Mouse (Mus musculus): ENCODE measurements around the gene Rab44. TPM values are rescaled to one million over a fixed set of nuclear protein-coding genes. Genes with fewer than 3 reads are reported as not detected.

The Rab44 gene
- polyA plus RNA-seq, 1 experiment from 2014 or later, result 0.39 TPM

DNA sequence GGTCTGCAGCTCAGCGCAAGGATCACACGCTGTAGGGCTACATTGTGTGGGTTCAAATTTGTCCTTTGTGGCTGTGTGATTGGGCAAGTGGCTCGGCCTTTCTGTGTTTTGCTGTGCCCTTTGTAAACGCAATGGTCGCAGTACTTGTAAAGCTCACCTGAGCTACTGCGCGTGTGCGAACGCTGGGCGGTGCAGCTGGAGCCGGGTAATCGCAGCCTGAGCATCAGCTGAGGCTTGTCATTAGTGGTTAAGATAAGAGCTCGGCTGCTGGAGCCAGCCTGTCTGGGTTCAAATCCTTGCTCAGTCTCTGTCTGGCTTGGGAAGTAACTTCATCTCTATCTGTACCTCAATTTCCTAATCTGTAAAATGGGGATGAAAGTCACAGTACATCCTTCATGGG is 39.9 kb upstream of the Rab44 start:
- H3K36me3 ChIP-seq (ENCODE audit: control insufficient read depth, insufficient read depth, low read length), result no peaks in the 10 kb centered on the region
- 80% methylated on average over 13 of the region's 13 CpGs for WGBS
- ATAC-seq (ENCODE audit: low FRiP score, low TSS enrichment), result no peak
- H3K4me1 ChIP-seq (ENCODE audit: control insufficient read depth, insufficient read depth, low read length), result peaks cover 37% of the 10 kb centered on the region
- no peak overlapping the region for H3K4me3 ChIP-seq (ENCODE audit: low read length)
- H3K9me3 ChIP-seq (ENCODE audit: control insufficient read depth, low read length), result no peaks in the 10 kb centered on the region
- no peak overlapping the region for H3K4me2 ChIP-seq (replicated peaks; ENCODE audit: low read depth, low read length)
- H3K27ac ChIP-seq (ENCODE audit: low read depth, low read length), result no peak overlapping the region
- no peaks in the 10 kb centered on the region for H3K27me3 ChIP-seq (ENCODE audit: control insufficient read depth, insufficient read depth, low read length)
- no peak overlapping the region for H3K9ac ChIP-seq (ENCODE audit: low read depth, low read length)

DNA sequence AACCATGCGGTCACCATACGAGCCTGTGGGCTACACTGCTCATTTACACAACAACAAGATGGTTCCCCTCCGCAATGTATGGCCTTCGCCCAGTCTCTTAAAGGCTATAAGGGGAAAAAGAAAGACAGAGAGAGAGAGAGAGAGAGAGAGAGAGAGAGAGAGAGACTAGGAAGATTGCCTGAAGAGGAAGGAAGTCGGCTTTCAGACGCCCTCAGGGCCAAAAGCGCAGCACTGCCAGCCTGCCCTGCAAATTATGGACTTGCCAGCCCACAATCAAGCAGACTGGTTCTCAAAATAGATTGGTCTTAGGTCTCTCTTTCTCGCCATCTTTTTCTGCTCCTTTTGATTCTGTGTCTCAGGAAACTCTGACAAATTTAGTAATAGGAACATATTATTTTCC is 37.7 kb upstream of the Rab44 start:
- Histone ChIP-seq H3K4me1 (ENCODE audit: control insufficient read depth, insufficient read depth, low read length) (peaks cover 27% of the 10 kb centered on the region; the same call in 1 of the 2 replicates), H3K4me3 (ENCODE audit: low read length) (no peak overlapping the region), H3K27ac (ENCODE audit: low read depth, low read length) (no peak overlapping the region), H3K27me3 (ENCODE audit: control insufficient read depth, insufficient read depth, low read length) (peaks cover 1% of the 10 kb centered on the region; the same call in 1 of the 2 replicates), H3K36me3 (ENCODE audit: control insufficient read depth, insufficient read depth, low read length) (no peaks in the 10 kb centered on the region), H3K9me3 (ENCODE audit: control insufficient read depth, low read length) (no peaks in the 10 kb centered on the region), H3K9ac (ENCODE audit: low read depth, low read length) (no peak overlapping the region), H3K4me2 (replicated peaks; ENCODE audit: low read depth, low read length) (no peak overlapping the region)
- WGBS, result 90% methylated on average over 8 of the region's 8 CpGs
- ATAC-seq (ENCODE audit: low FRiP score, low TSS enrichment), result no peak

DNA sequence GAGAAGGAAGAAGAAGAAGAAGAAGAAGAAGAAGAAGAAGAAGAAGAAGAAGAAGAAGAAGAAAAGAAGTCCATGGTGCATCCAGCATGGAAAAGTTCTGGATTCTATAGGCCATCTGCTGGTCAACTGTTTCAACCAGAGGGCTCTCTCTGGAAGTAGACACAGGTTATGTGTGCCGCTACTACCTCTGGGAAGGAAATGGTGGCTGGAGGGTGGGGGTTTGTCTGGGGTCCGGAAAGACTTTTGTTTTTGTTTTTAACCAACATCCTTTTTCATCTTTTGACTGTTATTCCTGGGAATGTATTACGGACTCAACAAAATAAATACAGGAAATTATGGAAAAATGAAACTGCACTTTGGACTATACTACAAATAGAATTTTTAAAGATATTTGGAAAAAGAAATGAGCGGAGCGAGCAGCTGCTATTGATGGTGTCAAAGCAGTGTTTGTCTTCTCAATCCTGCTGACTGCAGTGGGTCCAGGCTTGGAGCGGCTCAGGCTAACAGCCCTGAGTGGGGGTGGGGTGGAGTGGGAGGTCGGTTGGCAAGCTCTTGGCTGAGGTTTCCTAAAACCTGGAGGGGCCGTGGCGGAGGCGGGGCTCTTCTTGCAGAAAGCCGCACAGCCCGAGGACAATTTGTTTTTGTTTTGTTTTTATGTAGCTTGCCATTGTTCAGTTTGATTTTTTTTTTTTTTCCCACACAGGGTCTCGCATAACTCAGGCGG is 36.0 kb upstream of the Rab44 start:
- Histone ChIP-seq H3K9ac (ENCODE audit: low read depth, low read length) (peak overlapping the region; percentile 8; the same call in 1 of the 2 replicates), H3K4me1 (ENCODE audit: control insufficient read depth, insufficient read depth, low read length) (peaks cover 19% of the 10 kb centered on the region; the same call in 1 of the 2 replicates), H3K27me3 (ENCODE audit: control insufficient read depth, insufficient read depth, low read length) (peaks cover 9% of the 10 kb centered on the region; the same call in 1 of the 2 replicates), H3K4me2 (replicated peaks; ENCODE audit: low read depth, low read length) (peak overlapping the region; percentile 42), H3K4me3 (ENCODE audit: low read length) (peak overlapping the region; percentile 22), H3K36me3 (ENCODE audit: control insufficient read depth, insufficient read depth, low read length) (no peaks in the 10 kb centered on the region), H3K9me3 (ENCODE audit: control insufficient read depth, low read length) (no peaks in the 10 kb centered on the region), H3K27ac (ENCODE audit: low read depth, low read length) (no peak overlapping the region)
- 19% methylated on average over 14 of the region's 14 CpGs for WGBS
- no peak for ATAC-seq (ENCODE audit: low FRiP score, low TSS enrichment)

DNA sequence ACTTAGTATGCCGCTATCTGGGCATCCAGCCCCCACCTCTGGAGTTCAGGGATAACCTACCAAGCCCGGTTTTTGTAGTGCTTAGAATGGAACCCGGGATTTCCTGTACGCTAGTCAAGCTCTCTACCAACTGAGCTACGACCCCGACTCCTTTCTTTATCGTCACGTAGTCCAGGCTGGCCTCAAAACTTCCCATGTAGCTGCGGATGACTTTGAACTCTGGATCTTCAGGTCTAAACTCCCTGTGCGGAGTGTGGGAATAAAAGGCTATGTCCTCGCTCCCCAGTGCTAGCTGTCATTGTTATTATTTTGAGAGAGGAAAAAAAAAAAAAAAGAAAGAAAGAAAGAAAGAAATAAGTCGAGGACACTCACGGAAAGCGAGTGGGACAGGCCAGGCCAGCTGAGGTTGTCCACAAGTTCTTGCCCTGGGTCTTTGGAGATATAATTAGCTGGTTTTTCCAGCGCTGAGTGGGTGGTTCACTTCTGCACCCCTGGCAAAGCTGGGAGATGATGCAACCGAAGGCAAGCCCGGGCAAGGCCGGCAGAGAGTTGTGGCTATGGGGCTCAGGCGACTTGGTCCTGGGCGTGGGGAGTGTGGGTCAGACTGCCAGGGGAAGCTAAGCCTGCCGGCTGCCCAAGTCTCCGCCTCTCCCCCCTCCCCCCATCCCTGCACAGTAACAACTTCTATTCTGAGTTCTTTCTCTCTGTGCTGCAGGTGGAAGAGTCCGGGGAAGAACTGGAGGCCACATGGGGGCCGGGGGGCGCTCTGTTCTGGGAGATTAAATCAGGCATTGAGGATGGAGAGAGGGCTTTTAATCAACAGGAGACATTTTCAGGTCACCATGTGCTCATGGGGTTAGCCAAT is 35.2 kb upstream of the Rab44 start:
- no peak for ATAC-seq (ENCODE audit: low FRiP score, low TSS enrichment)
- Histone ChIP-seq H3K9ac (ENCODE audit: low read depth, low read length) (peak overlapping the region; percentile 8; the same call in 1 of the 2 replicates), H3K4me3 (ENCODE audit: low read length) (peak overlapping the region; percentile 22), H3K27me3 (ENCODE audit: control insufficient read depth, insufficient read depth, low read length) (peaks cover 9% of the 10 kb centered on the region; the same call in 1 of the 2 replicates), H3K27ac (ENCODE audit: low read depth, low read length) (no peak overlapping the region), H3K4me2 (replicated peaks; ENCODE audit: low read depth, low read length) (peak overlapping the region; percentile 42), H3K9me3 (ENCODE audit: control insufficient read depth, low read length) (no peaks in the 10 kb centered on the region), H3K4me1 (ENCODE audit: control insufficient read depth, insufficient read depth, low read length) (peaks cover 15% of the 10 kb centered on the region; the same call in 1 of the 2 replicates), H3K36me3 (ENCODE audit: control insufficient read depth, insufficient read depth, low read length) (no peaks in the 10 kb centered on the region)
- WGBS, result 11% methylated on average over 25 of the region's 25 CpGs

DNA sequence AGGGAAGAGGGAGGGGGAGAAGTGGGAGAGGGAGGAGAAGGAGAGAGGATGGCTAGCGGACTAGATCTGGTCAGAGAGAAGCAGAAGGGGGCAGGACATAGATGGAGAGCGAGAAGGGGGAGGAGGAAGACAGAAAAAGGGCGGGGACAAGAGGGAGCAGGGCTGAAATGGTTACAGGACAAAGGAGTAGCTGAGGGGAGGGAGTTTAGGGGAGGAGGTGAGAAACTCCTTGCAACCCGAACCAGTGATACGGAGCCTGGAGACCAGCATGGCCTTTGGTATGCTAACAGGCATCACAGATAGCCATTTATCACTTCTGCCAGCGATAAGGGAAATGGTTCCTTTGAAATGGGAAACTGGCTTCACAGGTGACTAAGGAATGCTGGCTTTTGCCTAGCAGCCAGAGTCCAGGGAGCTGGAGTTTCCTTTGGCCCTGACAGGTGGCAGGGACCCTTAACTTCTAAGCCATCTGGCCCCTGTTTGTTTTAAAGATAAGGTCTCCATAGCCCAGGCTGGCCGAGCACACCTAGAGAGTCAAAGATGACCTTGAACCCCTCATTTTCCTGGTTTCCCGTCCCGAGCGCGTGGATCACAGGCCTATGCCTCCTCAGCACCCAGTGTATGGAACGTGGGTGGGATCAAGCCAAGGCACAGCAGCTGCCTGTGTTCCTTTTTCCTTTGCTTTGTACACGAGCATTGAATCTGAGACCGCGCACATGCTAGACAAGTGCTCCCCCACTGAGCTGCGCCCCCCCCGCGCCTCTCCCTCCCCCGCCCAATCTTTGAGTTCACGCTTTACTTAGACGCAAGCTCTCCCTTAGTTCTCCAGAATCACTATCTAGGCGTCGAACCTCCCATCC is 33.0 kb upstream of the Rab44 start:
- WGBS, result 4% methylated on average over 22 of the region's 23 CpGs
- Histone ChIP-seq H3K9me3 (ENCODE audit: control insufficient read depth, low read length) (no peaks in the 10 kb centered on the region), H3K27me3 (ENCODE audit: control insufficient read depth, insufficient read depth, low read length) (peaks cover 9% of the 10 kb centered on the region; the same call in 1 of the 2 replicates), H3K9ac (ENCODE audit: low read depth, low read length) (no peak overlapping the region; the same call in 1 of the 2 replicates), H3K4me2 (replicated peaks; ENCODE audit: low read depth, low read length) (no peak overlapping the region), H3K36me3 (ENCODE audit: control insufficient read depth, insufficient read depth, low read length) (no peaks in the 10 kb centered on the region), H3K4me1 (ENCODE audit: control insufficient read depth, insufficient read depth, low read length) (peaks cover 15% of the 10 kb centered on the region; the same call in 1 of the 2 replicates), H3K27ac (ENCODE audit: low read depth, low read length) (no peak overlapping the region), H3K4me3 (ENCODE audit: low read length) (0 out of 2 replicates have a peak overlapping the region, but pooled peaks have one; percentile 7)
- peak; percentile 61 for ATAC-seq (ENCODE audit: low FRiP score, low TSS enrichment)

DNA sequence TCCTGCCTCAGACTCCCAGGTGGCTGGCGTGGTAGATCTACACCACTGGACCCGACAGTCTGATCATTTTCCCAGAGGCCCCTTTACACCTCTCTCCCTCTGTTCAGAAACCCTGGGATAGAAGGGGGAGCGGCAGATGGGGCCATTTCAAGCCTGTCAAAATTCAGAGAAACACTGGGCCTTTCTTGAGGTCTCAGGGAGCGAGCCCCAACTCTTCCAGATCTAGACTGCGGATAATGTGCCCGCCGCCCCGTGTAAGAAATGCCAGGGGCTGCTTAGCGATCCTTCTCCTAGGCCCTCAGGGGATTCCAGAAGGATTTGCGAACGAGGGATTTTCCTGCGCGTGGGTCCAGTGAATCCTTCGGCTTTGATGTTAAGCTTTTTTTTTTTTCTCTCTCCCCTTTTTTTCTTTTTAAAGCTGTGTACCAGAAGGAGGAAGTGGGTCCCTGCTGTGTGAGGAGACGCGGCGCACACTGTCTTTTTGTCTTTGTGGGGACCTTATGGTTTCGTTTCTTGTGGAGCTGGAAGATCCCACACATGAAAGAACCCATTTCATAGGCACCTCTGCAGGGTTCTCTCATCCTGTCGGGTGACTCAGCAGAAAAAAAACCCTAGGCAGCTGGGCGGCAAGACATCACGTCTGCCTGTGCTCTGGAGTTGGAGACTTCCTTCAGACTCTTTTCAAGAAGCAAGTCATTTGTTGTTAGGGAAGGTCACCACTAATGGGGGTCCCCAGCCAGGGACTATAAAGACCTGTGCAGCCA is 32.1 kb upstream of the Rab44 start:
- Histone ChIP-seq H3K4me3 (ENCODE audit: low read length) (peak overlapping the region; percentile 11; the same call in 1 of the 2 replicates), H3K4me2 (replicated peaks; ENCODE audit: low read depth, low read length) (0 out of 2 replicates have a peak overlapping the region, but pooled peaks have one; percentile 21), H3K36me3 (ENCODE audit: control insufficient read depth, insufficient read depth, low read length) (no peaks in the 10 kb centered on the region), H3K9me3 (ENCODE audit: control insufficient read depth, low read length) (no peaks in the 10 kb centered on the region), H3K9ac (ENCODE audit: low read depth, low read length) (peak overlapping the region; percentile 19; the same call in 1 of the 2 replicates), H3K27ac (ENCODE audit: low read depth, low read length) (no peak overlapping the region), H3K4me1 (ENCODE audit: control insufficient read depth, insufficient read depth, low read length) (peaks cover 15% of the 10 kb centered on the region; the same call in 1 of the 2 replicates), H3K27me3 (ENCODE audit: control insufficient read depth, insufficient read depth, low read length) (peaks cover 9% of the 10 kb centered on the region; the same call in 1 of the 2 replicates)
- WGBS, result 13% methylated on average over 21 of the region's 21 CpGs
- no peak for ATAC-seq (ENCODE audit: low FRiP score, low TSS enrichment)

DNA sequence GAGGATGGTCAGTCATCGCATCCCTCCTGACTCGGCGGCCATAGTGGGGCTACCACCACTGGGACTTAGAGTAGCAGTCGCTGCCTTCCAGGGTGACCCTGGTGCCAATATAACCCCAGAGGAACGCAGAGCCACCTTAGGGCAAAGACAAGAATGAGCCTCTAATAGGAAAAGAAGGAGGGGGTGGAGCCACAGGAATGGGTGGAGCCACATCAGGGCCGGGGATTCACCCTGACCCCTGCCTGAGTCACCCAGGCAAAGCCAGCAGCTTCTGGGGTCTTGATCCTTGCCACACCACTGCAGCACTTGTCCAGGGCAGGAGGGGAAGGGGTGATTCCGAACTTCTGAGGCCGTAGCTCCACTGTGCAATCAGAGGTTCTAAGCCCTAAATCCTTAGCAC is 30.4 kb upstream of the Rab44 start:
- no peaks in the 10 kb centered on the region for H3K36me3 ChIP-seq (ENCODE audit: control insufficient read depth, insufficient read depth, low read length)
- H3K9ac ChIP-seq (ENCODE audit: low read depth, low read length), result no peak overlapping the region
- H3K9me3 ChIP-seq (ENCODE audit: control insufficient read depth, low read length), result no peaks in the 10 kb centered on the region
- ATAC-seq (ENCODE audit: low FRiP score, low TSS enrichment), result no peak
- H3K27ac ChIP-seq (ENCODE audit: low read depth, low read length), result no peak overlapping the region
- no peak overlapping the region for H3K4me2 ChIP-seq (replicated peaks; ENCODE audit: low read depth, low read length)
- no peak overlapping the region for H3K4me3 ChIP-seq (ENCODE audit: low read length)
- WGBS, result 90% methylated on average over 8 of the region's 8 CpGs
- H3K27me3 ChIP-seq (ENCODE audit: control insufficient read depth, insufficient read depth, low read length), result peaks cover 9% of the 10 kb centered on the region; the same call in 1 of the 2 replicates
- peaks cover 12% of the 10 kb centered on the region; the same call in 1 of the 2 replicates for H3K4me1 ChIP-seq (ENCODE audit: control insufficient read depth, insufficient read depth, low read length)

DNA sequence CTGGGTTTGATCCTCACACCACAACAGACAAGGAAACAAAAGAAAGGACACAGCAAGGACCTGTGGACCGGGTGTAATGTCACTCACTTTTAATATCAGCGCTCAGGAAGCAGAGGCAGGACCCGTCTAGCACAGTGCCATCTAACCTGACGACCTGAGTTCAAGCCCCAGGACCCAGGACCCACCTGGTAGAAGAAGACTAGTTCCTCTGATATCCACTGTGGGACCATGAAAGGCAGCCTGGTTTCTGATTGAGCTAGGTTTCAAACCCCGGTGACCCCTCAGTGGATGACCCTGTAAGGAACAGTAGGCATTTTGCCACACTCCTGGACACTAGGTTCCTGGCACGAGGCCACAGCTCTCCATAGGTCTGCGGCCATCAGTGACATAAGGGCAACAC is 29.3 kb upstream of the Rab44 start:
- Histone ChIP-seq H3K4me3 (ENCODE audit: low read length) (no peak overlapping the region), H3K4me2 (replicated peaks; ENCODE audit: low read depth, low read length) (no peak overlapping the region), H3K36me3 (ENCODE audit: control insufficient read depth, insufficient read depth, low read length) (no peaks in the 10 kb centered on the region), H3K27ac (ENCODE audit: low read depth, low read length) (no peak overlapping the region), H3K4me1 (ENCODE audit: control insufficient read depth, insufficient read depth, low read length) (peaks cover 7% of the 10 kb centered on the region; the same call in 1 of the 2 replicates), H3K9ac (ENCODE audit: low read depth, low read length) (no peak overlapping the region), H3K9me3 (ENCODE audit: control insufficient read depth, low read length) (no peaks in the 10 kb centered on the region), H3K27me3 (ENCODE audit: control insufficient read depth, insufficient read depth, low read length) (peaks cover 9% of the 10 kb centered on the region; the same call in 1 of the 2 replicates)
- WGBS, result 75% methylated on average over 7 of the region's 7 CpGs
- no peak for ATAC-seq (ENCODE audit: low FRiP score, low TSS enrichment)

All from kidney, embryonic 14.5 days (tissue).